Mouse (Mus musculus) lung, postnatal 10 days (tissue): ENCODE measurements around the gene Ccdc136.
"Not testable (repeated sequence)": the region's sequence is repeated elsewhere in the genome, so short reads cannot be mapped to it uniquely, and the experiment has no call there.

Experiments used
- DNase-seq: peaks from one replicate; pipeline ENCODE4 v3.0.0; 2021

The Ccdc136 gene

DNA sequence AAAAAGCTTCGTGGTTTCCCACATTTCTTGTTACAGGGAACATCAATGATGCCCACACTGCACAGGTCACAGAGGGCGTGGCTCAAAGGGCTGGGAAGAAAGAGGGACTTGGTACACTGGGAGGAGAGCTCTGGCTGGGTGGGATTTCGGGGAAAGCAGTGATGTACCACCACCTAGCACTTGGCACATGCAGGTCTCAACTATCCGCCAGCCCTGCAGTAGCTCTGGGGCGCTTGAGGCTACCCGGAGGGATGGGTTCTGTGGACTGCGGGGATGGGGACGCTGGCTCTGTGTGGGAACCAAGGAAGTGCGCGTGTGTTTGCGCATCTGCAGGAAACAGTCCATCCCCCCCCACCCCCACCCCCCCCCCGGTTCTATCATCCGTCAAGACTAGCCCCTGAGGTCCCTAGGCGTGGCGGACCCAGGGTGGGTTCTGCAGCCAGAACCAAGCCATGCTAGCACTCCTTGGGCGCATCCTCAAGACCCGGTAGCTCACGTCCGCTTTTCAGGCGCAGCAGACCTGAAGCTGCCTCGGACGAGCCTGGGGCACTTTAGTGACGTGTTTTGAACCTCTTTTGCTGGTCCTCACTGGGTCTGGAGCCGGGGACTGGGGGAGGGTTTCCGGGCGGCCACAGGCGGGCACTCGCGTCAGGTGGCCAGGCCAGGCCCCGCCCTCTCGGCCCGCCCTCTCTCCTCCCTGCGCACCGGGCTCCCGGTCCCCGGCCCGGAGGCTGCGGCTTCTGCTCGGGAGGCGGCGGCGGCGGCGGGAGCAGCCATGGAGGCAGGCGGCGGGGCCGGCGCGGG lies at the start of gene Ccdc136:
Ccdc136 (plus strand) TSS at position 400 of the 804 bp plus-strand sequence.
- peak; percentile 75 for DNase-seq

DNA sequence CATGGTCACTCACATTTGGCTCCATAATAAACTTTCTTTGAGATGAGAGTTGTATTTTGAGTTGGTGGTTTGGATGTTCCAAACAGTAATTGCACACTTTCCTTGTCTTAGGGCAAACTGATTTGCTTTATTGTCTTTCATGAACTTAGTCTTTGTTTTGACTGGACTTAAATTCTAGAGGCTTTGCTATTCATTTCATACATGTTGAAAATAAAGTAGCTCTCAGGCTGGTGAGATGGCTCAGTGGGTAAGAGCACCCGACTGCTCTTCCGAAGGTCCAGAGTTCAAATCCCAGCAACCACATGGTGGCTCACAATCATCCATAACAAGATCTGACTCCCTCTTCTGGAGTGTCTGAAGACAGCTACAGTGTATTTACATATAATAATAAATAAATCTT lies 49.6 kb upstream of the Ccdc136 start:
- DNase-seq, result not testable (repeated sequence)

DNA sequence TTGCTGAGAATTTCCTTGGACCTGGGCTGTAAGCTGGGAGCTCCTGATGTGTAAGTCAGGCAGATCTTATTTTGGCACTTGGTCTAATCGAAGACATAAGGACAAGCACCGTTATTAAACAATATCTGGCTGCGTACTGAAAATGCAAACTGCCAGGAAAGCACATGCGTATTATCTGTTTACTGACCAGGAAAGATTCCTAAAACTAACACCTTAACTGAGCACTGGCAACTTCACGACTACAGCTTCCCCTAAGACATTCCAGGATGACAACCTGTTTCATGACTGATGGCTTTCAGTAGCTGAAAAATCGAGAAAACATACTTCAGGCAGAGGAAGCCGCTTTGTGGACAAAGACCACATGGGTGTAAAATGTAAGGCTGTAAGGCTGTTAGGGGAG lies 48.9 kb upstream of the Ccdc136 start:
- DNase-seq, result no peak

DNA sequence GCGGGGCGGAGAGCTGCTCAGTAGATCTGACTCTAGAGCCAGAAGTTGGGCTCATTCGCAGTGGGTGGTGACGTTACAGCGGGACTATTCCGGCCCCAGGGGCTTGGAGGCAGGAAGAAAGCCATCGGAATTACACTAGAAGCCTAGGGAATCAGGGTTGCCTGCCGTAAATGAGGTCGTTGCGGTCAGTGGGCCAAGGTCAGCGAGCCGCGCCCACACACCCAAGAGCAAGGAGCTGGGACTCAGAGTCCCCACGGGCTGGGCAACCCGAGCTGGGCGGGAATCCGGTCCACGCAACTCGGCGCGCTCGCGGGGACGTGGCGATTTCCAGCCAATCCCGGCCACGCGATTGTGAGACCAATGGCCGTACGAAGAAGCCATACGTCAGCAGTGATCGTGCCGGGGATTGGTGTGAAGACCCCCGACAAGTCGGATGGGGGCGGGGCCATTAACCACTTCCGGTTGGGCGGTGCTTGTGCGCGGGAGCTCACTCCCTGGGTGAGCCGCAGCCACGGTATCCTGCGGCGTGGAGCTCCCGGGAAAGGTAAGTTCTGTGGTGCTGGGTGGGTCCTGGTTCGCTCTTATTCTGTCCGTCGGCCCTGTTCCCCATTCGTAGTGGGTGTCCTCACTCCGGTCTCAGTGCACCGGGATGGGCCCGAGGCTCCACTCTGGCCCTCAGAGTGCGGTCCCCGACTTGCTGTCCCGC lies 48.3 kb upstream of the Ccdc136 start, which contains the start of gene Calu:
Calu (plus strand) TSS at position 405 of the 706 bp plus-strand sequence.
- peak; percentile 100 for DNase-seq

DNA sequence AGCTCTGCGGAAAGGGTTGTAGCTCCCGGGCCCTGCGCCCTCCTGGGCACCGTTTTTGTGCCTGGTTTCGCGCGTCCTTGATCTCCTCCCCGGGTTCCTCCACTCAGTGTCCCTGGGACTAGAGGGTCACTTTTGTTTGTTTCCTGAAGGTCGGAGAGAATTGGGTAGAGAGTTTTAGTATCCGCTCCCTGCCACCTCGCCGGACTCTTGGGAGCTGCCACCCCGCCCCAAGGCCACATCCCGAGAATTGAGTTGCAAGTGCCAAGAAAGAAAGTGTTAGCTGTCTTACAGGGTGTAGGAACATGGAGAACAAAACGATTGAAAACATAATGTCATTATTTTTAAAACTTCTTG lies 47.8 kb upstream of the Ccdc136 start:
- DNase-seq, result no peak

DNA sequence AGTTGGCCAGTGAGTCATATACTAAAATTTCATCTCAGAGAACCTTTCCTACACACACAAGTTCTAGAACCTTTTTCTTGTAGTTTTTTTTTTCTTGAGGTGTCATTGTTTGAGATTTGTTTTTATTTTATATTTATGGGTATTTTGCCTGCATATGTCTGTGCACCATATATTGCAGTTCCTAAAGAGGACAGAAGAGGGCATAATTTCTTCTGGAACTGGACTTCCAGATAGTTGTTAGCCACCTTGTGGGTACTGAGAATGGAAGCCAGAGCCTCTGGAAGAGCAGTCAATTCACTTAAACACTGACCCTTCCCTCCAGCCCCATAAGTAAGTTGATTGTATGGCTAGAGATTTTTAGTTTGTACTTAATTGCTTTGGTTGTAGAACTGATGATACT lies 44.5 kb upstream of the Ccdc136 start:
- no peak for DNase-seq

DNA sequence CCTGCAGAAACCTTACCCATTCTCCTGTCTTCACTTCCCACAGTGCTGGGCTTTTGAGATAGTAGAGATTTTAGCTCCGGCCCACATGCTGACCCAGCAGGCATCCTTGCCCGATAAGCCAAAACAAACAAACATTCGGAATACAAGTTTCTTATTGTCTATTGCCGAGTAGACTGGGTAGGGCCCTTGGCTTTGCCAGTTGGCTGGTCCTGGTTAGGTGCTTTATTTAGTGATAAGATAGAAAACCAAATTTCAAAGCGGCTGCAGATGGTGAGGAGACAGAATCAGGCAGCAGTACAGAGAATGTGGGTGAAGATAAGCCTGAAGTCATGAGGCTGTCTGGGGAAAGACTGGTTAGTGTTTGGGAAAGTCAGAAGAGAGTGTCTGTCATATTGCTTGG lies 43.3 kb upstream of the Ccdc136 start:
- DNase-seq, result no peak

DNA sequence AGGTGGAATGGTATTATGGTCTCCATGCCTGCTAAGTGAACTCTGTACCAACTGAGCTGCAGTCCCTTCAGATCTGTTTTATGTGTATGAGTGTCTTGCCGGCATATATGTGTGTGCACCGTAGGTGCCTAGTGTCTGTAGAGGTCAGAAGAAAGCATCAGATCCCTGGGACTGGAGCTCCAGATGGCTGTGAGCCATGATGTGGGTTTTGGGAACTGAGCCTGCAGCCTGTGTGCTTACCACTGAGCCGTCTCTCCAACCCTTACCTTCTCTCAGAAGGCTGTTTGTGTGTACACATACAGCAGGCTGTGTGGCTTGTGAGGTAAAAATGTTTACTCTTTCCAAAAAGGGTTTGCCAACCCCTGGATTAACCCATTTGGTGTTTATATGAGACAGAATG lies 36.7 kb upstream of the Ccdc136 start:
- DNase-seq, result no peak

DNA sequence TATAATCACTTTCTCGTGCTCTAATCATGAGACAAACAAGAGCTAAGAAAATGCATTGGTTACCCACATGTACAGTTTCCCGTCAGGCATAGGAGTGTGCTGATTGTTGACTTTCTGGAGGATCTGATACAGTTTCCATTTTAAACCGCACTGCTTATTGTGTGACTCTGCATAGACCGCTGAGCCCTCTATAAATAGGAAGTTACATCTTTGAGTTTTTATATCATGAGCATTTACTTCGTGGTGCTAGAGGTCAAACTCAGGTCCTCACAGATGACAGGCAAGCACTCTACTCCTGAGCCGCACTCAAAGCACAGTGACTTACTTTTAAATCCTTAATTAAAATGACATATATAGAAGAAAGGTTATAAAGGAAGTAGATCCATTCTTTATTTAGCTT lies 35.9 kb upstream of the Ccdc136 start:
- no peak for DNase-seq

DNA sequence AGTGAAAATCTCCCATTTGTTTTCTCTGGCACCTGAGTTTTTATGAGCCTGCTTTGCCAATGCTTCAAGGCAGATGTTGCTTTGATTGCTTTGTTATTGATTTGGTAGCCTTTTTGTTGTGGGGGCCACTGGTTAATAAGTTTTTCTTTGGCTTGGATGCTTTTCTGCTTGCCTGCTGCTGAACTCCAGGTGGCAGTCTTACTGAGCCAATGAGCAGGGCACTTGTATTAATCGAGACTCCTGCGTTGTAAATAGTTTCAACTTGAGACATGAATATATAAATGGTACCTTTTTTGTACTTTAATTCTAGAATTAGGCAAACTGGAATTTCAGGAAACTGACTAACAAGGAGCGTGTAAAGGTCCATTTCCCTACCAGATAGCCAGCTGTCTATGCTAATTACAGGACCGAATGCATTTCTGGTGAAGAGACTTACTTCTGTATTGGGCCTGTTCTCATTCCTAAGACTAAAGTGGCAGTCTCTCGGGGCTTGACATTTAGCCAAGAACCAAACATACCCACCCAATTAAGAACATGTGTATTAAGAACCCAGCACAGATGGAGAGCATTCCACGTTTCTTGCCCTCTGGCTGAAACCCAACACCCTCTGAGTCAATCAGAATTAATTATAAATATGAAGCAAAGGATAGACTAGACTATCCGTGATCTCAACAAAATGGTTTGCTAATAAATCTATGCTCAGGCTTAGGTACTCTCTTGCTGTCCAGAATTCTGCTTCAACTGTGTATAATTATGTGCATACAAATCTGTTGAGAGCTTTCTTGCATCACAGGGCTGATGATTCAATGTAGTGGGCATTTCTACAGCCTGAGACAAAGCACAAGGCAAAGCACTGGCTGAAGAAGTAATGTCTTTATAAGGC lies 33.6 kb upstream of the Ccdc136 start:
- no peak for DNase-seq

DNA sequence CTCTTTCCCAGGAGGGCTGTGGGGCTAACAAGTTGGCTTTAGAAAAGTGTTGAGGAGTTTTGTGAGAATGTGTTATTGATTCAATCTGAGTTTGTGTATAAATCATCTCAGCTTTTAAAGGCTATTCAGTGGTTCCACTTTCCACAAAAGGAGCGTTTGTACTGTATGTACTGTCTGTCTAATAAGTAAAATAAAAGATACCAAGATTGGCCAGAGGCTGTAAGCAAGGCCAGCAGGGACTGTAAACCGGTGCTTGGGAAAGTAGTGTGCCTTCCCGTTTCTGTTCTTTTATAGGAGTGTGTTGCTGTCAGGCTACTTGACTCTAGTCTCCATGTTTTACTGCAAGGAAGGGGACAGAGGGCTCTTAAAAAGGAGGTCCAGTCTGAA lies 33.0 kb upstream of the Ccdc136 start:
- no peak for DNase-seq

DNA sequence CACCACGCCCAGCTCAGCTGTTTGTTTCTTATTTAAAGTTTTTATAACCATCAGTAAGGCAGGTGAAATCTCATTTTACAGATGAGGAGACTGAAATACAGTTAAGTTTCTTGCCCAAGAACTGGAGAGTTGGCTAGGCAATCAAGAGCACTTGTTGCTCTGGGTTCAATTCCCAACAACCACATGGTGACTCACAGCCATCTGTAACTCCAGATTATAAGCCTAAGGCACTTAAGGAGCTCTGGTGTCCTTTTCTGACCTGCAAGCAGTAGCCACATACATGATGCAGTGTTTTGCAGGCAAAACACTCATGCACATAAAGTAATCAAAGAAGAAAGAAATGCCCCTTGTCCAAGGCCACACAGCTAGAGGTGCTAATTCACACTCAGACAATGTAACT lies 30.8 kb upstream of the Ccdc136 start:
- no peak for DNase-seq

DNA sequence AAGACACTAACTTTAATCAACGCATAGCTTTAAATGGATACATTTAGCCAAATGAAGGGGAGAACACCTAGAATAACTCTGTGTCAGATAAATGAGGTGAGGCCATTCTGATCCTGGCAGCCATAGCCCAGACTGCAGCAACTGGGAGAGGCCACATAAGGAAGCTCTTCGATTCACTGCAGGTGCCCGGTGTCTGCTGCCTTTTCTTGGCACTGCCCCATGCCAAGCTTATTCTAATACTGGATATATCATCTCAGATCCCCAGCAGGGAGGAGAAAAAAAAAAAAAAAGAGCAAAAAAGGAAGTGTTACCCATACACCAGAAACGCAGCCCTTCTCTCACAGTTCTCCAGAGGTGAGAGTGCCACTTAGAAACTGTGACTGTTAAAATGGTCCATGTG lies 18.7 kb upstream of the Ccdc136 start:
- no peak for DNase-seq

DNA sequence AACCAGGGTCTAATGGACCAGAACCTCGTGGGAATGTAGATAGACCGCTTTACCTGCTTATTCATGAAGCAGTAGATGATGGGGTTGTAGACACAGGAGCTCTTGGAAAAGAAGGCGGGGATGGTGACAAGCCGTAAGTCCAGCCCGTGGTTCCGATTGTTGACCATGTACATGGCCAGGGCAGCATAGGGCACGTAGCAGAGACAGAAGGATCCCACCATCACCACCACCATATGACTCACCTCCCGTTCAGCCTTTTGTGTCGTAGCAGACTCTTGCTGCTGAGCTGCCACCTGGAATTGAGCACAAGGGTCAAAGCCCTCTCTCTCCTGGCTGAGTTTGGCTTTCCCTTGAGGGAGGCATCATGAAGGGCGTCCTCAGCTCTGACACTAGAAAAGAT lies 17.4 kb upstream of the Ccdc136 start:
- DNase-seq, result no peak

DNA sequence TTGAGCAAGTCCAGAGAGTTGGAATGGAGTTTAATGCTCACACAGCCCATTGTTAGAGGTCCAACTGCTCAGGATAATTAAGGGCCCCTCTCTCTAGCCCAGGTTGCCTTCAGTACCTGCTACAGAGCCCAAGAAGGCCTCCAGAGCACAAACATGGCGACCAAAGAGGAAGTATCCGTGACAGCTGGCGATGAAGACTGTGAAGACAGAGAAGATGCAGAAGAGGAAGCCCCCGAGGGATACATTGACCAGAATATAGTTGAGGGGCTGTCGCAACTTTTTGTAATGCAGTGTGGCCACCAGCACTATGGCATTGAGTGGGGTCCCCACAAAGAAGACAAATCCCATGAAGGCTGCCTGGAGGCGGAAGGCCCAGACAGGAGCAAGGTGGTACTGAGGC lies 16.2 kb upstream of the Ccdc136 start:
- no peak for DNase-seq

DNA sequence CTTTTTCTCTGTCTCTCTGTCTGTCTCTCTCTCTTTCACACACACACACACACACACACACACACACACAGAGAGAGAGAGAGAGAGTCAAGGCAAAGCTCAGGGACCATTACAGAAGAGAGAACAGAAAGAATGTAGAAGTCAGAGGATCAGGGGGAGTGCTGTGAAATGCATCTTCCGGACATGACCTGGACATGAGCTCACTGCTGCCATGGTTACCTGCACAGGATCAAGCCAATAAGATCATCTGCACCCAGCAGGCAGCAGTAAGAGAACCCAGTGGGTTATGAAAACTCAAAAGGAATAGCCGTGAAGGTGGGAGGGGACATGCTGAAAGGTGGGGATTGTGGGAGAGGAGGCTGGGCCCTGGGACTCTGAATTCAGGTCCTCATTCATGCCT lies 13.7 kb upstream of the Ccdc136 start:
- DNase-seq, result no peak

DNA sequence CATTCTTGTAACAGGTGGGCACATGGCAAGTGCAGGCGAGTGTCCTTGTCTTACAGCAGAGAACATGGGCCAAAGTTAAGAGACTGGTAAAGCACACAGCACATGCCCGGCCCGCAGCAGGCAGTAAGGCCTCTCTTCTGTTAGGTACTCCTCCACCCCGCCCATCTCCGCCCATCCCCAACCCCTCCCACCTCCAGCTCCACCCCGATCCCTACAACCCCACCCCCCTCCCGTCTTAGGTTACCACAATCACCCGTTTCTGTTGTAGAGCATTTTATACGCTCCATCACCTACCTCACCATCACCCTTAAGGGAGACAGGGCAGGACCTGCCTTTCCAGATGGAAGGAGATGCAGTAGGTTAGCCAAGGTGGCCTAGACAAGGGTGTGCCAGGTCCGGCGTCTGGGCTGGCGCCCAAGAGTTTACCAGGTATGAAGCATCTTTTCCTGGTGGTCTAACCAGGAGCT lies 8.0 kb upstream of the Ccdc136 start, which contains the start of gene Opn1sw:
Opn1sw (minus strand) TSS at position 417 of the 467 bp plus-strand sequence.
- DNase-seq, result no peak

DNA sequence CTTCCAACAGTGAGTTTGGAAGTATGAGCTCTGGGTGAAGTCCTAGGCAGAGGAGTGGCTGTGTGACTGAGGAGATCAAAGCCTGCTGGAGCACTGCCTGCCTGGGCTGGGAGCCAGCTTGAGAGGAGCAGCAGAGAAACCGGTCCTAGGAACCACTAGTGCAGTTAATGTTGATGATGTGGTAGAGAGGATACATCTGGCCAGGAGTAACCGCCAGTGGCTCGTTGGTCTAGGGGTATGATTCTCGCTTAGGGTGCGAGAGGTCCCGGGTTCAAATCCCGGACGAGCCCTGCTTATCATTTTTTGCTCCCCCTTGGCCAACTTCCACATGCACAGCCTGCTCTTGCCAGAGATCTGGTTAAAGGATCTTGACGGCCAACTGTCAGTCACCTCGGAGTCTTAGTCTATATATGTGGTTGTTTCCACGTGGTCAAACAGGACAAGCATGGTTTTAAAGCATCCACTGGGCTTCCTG lies 7.5 kb upstream of the Ccdc136 start:
- DNase-seq, result peak; percentile 95

DNA sequence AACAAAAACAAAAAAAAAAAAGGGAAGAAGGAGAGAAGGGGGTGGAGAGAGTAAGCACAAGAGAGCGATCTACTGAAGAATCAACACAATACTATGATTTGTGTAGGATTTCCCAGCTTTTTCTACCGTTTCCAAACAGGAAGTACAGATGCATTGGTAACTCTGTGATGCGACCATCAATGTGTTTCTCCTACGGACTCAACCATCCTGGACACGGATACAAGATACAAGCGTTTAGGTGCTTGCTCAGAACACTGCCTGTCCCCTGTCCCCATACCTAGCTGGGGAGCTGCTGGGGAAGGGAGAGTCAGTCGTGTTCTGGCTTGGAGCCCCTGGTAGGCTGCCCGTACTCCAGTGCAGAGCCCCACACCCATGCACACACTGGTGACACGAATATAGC lies 6.7 kb upstream of the Ccdc136 start:
- DNase-seq, result no peak

DNA sequence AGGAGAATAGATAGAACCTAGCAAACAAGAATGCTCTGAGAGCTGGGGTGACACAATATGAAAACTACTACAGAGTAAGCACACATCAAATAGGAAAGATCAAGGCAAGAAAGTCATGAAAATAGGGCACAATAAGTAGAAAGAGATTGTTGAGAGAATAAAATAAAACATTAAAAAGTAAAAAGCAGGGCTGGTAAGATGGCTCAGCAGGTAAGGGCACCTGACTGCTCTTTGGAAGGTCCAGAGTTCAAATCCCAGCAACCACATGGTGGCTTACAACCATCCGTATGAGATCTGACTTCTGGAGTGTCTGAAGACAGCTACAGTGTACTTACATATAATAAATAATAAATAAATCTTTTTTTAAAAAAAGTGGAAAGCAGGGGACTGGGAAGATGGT lies 5.6 kb upstream of the Ccdc136 start:
- DNase-seq, result not testable (repeated sequence)

DNA sequence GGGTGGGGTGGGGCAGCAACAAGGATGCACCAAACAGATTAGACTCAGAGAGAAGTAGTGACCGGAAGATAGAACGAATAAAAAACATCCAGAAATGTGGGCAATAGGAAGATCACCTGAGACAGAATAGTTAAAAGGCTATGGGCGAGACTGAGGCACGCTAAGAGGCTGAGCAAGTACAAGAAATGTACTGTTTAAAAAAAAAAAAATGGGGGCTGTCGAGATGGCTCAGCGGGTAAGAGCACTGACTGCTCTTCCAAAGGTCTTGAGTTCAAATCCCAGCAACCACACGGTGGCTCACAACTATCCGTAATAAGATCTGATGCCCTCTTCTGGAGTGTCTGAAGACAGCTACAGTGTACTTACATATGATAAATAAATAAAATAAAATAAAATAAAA lies 4.9 kb upstream of the Ccdc136 start:
- DNase-seq, result not testable (repeated sequence)

DNA sequence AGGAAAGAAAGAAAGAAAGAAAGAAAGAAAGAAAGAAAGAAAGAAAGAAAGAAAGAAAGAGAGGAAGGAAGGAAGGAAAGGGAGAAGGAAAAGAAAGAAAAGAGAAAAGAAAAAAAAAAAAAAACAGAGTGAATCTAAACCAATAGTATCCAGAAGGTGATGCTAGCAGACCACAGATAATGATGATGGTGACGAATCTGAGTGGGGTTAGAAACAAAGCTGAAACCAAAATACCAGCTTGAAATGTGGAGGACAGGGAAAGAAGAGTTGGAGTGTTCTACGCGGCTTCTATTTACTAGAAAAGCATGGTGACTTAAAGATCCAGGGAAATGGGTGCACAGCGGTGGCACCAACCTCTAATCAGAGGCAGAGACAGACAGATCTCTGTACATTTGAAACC lies 4.3 kb upstream of the Ccdc136 start:
- DNase-seq, result no peak

DNA sequence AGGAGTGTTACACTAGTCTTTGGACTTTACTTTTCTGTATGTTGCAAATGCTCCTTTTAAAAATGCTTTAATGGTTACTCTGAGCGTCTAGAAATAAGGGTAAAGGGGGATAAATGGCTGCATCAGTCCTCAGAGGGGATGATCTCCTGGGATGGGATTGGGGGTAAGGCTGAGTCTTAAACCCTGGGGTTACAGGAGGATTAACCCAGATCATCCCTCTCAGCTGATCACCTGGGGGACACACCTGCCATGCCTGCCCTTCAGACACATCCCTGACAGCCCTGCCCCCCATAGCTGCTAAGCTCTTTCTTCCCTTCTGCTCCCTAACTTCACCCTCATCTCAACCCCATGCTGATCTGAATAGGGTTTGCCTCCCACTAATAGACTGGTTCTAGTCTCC lies 1.8 kb upstream of the Ccdc136 start:
- DNase-seq, result no peak
